In genomic region chr19:25671681-25672080, GRCm38 (mm10) we compare ENCODE assay signal across 9 mouse cellular contexts. TPM values are rescaled to one million over a fixed set of nuclear protein-coding genes. Genes with fewer than 3 reads are reported as not detected.
DNase-seq lines count a peak whose midpoint lies in the region; ATAC-seq lines count a peak whose summit lies in the region.
"Had no signal": no experiment of that assay in that cellular context is flagged by ENCODE, and none has a peak within 500 bp of the region (broad histone marks: within the 10 kb centered on the region; RNA-seq: fewer than 3 reads in every experiment).

No protein-coding gene starts in this region.

- no peak for DNase-seq in kidney, postnatal 14 days
- DNase-seq in embryonic facial prominence, embryonic 14.5 days (ENCODE audit: low spot score): peak; percentile 23
- no peak for DNase-seq in spleen, postnatal 4 days (ENCODE audit: low spot score in 2 of 2)
- DNase-seq in gastrocnemius, adult 8-10 months (ENCODE audit: low spot score in 2 of 2): no peak

- H3K27me3 ChIP-seq in kidney, embryonic 15.5 days: peaks cover 100% of the 10 kb centered on the region
- H3K27me3 ChIP-seq in embryonic facial prominence, embryonic 14.5 days (replicated peaks; ENCODE audit: control insufficient read depth, insufficient read depth, low read length): peaks cover 99% of the 10 kb centered on the region
- H3K27me3 ChIP-seq in hindbrain, embryonic 16.5 days (replicated peaks; ENCODE audit: control insufficient read depth, insufficient read depth, low read length): peaks cover 71% of the 10 kb centered on the region
- peaks cover 70% of the 10 kb centered on the region for H3K27me3 ChIP-seq in midbrain, embryonic 16.5 days (ENCODE audit: control insufficient read depth, insufficient read depth, low read depth, low read length)

- H3K4me3 ChIP-seq in kidney, embryonic 15.5 days (replicated peaks): peak overlapping the region; percentile 45
- peak overlapping the region; percentile 40 for H3K4me3 ChIP-seq in embryonic facial prominence, embryonic 14.5 days (ENCODE audit: low read depth, low read length)
- H3K4me3 ChIP-seq in hindbrain, embryonic 16.5 days (ENCODE audit: low read length): peak overlapping the region; percentile 37
- H3K4me3 ChIP-seq in midbrain, embryonic 16.5 days (ENCODE audit: low read depth, low read length): peak overlapping the region; percentile 28; the same call in 1 of the 2 replicates

- ATAC-seq in kidney, embryonic 15.5 days (replicated peaks; ENCODE audit: low FRiP score): peak; percentile 15; the same call in 1 of the 2 replicates
- no peak; the same call in 1 of the 2 replicates for ATAC-seq in embryonic facial prominence, embryonic 14.5 days (ENCODE audit: low read depth)
- no peak for ATAC-seq in hindbrain, embryonic 16.5 days
- ATAC-seq in midbrain, embryonic 16.5 days: no peak
- ATAC-seq in inflammation-experienced regulatory T-cells, adult 6 months: no peak
- ATAC-seq: Patski had no signal

- no peaks in the 10 kb centered on the region for H3K36me3 ChIP-seq in kidney, embryonic 15.5 days
- no peaks in the 10 kb centered on the region for H3K36me3 ChIP-seq in embryonic facial prominence, embryonic 14.5 days (ENCODE audit: control insufficient read depth, insufficient read depth, low read length)
- H3K36me3 ChIP-seq in hindbrain, embryonic 16.5 days (ENCODE audit: control insufficient read depth, insufficient read depth, low read length): no peaks in the 10 kb centered on the region
- no peaks in the 10 kb centered on the region for H3K36me3 ChIP-seq in midbrain, embryonic 16.5 days (ENCODE audit: control insufficient read depth, insufficient read depth, low read length)

- H3K27ac ChIP-seq in kidney, embryonic 15.5 days: no peak overlapping the region
- H3K27ac ChIP-seq in embryonic facial prominence, embryonic 14.5 days (replicated peaks; ENCODE audit: low read depth, low read length): no peak overlapping the region
- no peak overlapping the region for H3K27ac ChIP-seq in hindbrain, embryonic 16.5 days (ENCODE audit: low read depth, low read length)
- H3K27ac ChIP-seq in midbrain, embryonic 16.5 days (ENCODE audit: low read length): no peak overlapping the region

- H3K9me3 ChIP-seq in kidney, embryonic 15.5 days (replicated peaks): no peaks in the 10 kb centered on the region
- H3K9me3 ChIP-seq in embryonic facial prominence, embryonic 14.5 days (ENCODE audit: control insufficient read depth, low read length): no peaks in the 10 kb centered on the region
- no peaks in the 10 kb centered on the region for H3K9me3 ChIP-seq in hindbrain, embryonic 16.5 days (ENCODE audit: control insufficient read depth, low read length)
- H3K9me3 ChIP-seq in midbrain, embryonic 16.5 days (replicated peaks; ENCODE audit: control insufficient read depth, low read length, poor library complexity, severe bottlenecking): no peaks in the 10 kb centered on the region; the same call in 1 of the 2 replicates

- no peak overlapping the region for H3K9ac ChIP-seq in kidney, embryonic 15.5 days
- H3K9ac ChIP-seq in embryonic facial prominence, embryonic 14.5 days (ENCODE audit: low read depth, low read length): no peak overlapping the region; the same call in 1 of the 2 replicates
- no peak overlapping the region for H3K9ac ChIP-seq in hindbrain, embryonic 16.5 days (ENCODE audit: low read depth, low read length)
- H3K9ac ChIP-seq in midbrain, embryonic 16.5 days (ENCODE audit: low read depth, low read length): no peak overlapping the region

- peak overlapping the region; percentile 73 for H3K4me2 ChIP-seq in kidney, embryonic 15.5 days
- H3K4me2 ChIP-seq in embryonic facial prominence, embryonic 14.5 days (ENCODE audit: low read depth, low read length): peak overlapping the region; percentile 59
- peak overlapping the region; percentile 61 for H3K4me2 ChIP-seq in hindbrain, embryonic 16.5 days (ENCODE audit: low read length)
- H3K4me2 ChIP-seq in midbrain, embryonic 16.5 days (ENCODE audit: low read length): peak overlapping the region; percentile 53

- H3K4me1 ChIP-seq in kidney, embryonic 15.5 days: peaks cover 24% of the 10 kb centered on the region
- no peaks in the 10 kb centered on the region; the same call in 1 of the 2 replicates for H3K4me1 ChIP-seq in embryonic facial prominence, embryonic 14.5 days (ENCODE audit: control insufficient read depth, insufficient read depth, low read length)
- peaks cover 18% of the 10 kb centered on the region for H3K4me1 ChIP-seq in hindbrain, embryonic 16.5 days (ENCODE audit: control insufficient read depth, insufficient read depth, low read depth, low read length)
- H3K4me1 ChIP-seq in midbrain, embryonic 16.5 days (ENCODE audit: control insufficient read depth, insufficient read depth, low read length): peaks cover 15% of the 10 kb centered on the region

- WGBS in kidney, embryonic 15.5 days: under 1% methylated on average over 14 of the region's 14 CpGs
- under 1% methylated on average over 14 of the region's 14 CpGs for whole genome bisulfite sequencing in embryonic facial prominence, embryonic 14.5 days
- WGBS in hindbrain, embryonic 16.5 days: 1% methylated on average over 14 of the region's 14 CpGs
- WGBS in midbrain, embryonic 16.5 days: under 1% methylated on average over 14 of the region's 14 CpGs

RNA-seq across cellular contexts. Expression of gene Dmrt2, which starts 0.5 kb away (rescaled TPM):
- 2.0 and 2.1 TPM in 2 replicates for polyA plus RNA-seq in kidney, embryonic 15.5 days (2015; fragmentation: Nextera tagmentation; extraction: Ambion mirVana)
- polyA plus RNA-seq in embryonic facial prominence, embryonic 14.5 days (2014; fragmentation: Nextera tagmentation; extraction: Ambion mirVana): 7.8 and 9.0 TPM in 2 replicates
- 0.19 TPM in 1 of 2 replicates, not detected in the other for polyA plus RNA-seq in hindbrain, embryonic 16.5 days (2015; fragmentation: Nextera tagmentation; extraction: Ambion mirVana)
- polyA plus RNA-seq in midbrain, embryonic 16.5 days (2015; fragmentation: Nextera tagmentation; extraction: Ambion mirVana): 0.23 TPM in 1 of 2 replicates, not detected in the other
- polyA plus RNA-seq in inflammation-experienced regulatory T-cells, adult 6 months (2017; shearing (Covaris generic)): not detected
- 1 to 10 TPM; 5.6 to 5.9 (median 5.6) TPM for total RNA-seq in gastrocnemius, adult 8-10 months (2022)
- polyA plus RNA-seq: Patski had no signal
